Mouse (Mus musculus): Measurements from ENCODE around the gene Rpp38. TPM values are rescaled to one million over a fixed set of nuclear protein-coding genes. Genes with fewer than 3 reads are reported as not detected.

Rpp38 gene
- polyA plus RNA-seq (2015; fragmentation: Nextera tagmentation; extraction: Ambion mirVana), result 7.3 and 7.4 TPM in 2 replicates

- Histone ChIP-seq H3K4me2 (ENCODE audit: low read depth, low read length) (peak within 1 kb of the TSS; percentile 89), H3K9ac (ENCODE audit: low read depth, low read length) (peak within 1 kb of the TSS; percentile 67), H3K27ac (ENCODE audit: low read length) (peak within 1 kb of the TSS; percentile 79), H3K4me1 (ENCODE audit: control insufficient read depth, low read depth, low read length) (peaks cover 19% of the 10 kb centered on the region), H3K9me3 (replicated peaks; ENCODE audit: control insufficient read depth, low read length) (no peaks in the 10 kb centered on the region), H3K27me3 (ENCODE audit: control insufficient read depth, insufficient read depth, low read depth, low read length) (no peaks in the 10 kb centered on the region), H3K36me3 (ENCODE audit: control insufficient read depth, insufficient read depth) (peaks cover 13% of the 10 kb centered on the region), H3K4me3 (ENCODE audit: low read depth, low read length) (peak within 1 kb of the TSS; percentile 70)
- peak; percentile 94 for ATAC-seq (ENCODE audit: low read depth)
- WGBS (ENCODE audit: insufficient replicate concordance), result 0% methylated on average over 45 of the region's 45 CpGs
These were observed at the start of gene Rpp38 for GRCm38 (mm10) chr2:3332484-3333242. Gene Rpp38, minus strand, starts transcription at chr2:3332643.

GRCm38 (mm10) chr2:3365127-3365526 lies 32.7 kb upstream of the Rpp38 start:
- 54% methylated on average over 4 of the region's 4 CpGs for WGBS (ENCODE audit: insufficient replicate concordance)
- Histone ChIP-seq H3K4me2 (ENCODE audit: low read depth, low read length) (no peak overlapping the region), H3K4me3 (ENCODE audit: low read depth, low read length) (no peak overlapping the region), H3K27ac (ENCODE audit: low read length) (no peak overlapping the region), H3K4me1 (ENCODE audit: control insufficient read depth, low read depth, low read length) (no peaks in the 10 kb centered on the region), H3K9me3 (replicated peaks; ENCODE audit: control insufficient read depth, low read length) (no peaks in the 10 kb centered on the region), H3K36me3 (ENCODE audit: control insufficient read depth, insufficient read depth) (no peaks in the 10 kb centered on the region), H3K27me3 (ENCODE audit: control insufficient read depth, insufficient read depth, low read depth, low read length) (no peaks in the 10 kb centered on the region), H3K9ac (ENCODE audit: low read depth, low read length) (no peak overlapping the region)
- ATAC-seq (ENCODE audit: low read depth), result no peak

DNA sequence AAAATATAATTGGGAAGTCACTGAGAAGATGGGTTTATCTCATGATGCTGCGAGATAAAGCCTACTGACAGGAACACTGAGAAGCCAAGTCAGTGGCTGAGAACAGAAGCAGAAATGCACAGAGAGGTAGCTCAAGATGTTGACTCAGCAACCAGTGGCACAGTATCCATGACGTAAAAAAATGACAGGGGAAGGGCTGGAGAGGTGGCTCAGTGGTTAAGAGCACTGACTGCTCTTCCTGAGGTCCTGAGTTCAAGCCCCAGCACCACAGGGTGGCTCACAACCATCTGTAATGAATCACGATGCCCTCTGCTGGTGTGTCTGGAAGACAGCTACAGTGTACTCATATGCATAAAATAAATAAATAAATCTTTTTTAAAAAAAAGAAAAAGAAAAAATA lies 28.6 kb upstream of the Rpp38 start:
- 52% methylated on average over 3 of the region's 3 CpGs for WGBS (ENCODE audit: insufficient replicate concordance)
- H3K9ac ChIP-seq (ENCODE audit: low read depth, low read length), result no peak overlapping the region
- H3K27me3 ChIP-seq (ENCODE audit: control insufficient read depth, insufficient read depth, low read depth, low read length), result no peaks in the 10 kb centered on the region
- no peak overlapping the region for H3K27ac ChIP-seq (ENCODE audit: low read length)
- no peaks in the 10 kb centered on the region for H3K9me3 ChIP-seq (replicated peaks; ENCODE audit: control insufficient read depth, low read length)
- H3K36me3 ChIP-seq (ENCODE audit: control insufficient read depth, insufficient read depth), result no peaks in the 10 kb centered on the region
- no peak overlapping the region for H3K4me2 ChIP-seq (ENCODE audit: low read depth, low read length)
- no peaks in the 10 kb centered on the region for H3K4me1 ChIP-seq (ENCODE audit: control insufficient read depth, low read depth, low read length)
- H3K4me3 ChIP-seq (ENCODE audit: low read depth, low read length), result no peak overlapping the region
- no peak for ATAC-seq (ENCODE audit: low read depth)

DNA sequence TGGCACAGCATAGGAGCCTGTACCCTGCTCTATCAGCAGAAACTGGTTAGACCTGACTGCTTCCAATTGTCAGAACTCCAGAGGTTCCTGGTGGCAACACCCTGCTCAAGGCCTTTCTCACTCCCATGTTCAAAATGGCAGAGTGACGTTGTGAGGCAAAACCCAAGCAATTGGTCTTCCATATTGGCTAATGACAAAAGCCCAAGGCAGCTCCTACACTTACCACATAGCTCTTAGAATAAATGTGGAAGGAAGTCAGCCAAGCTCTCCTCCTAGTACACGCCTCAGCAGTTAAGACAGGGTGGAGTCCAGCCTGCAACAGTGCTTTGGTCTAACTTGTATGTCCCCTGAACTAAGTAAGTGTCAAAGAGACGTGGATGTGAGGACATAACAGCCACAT lies 25.4 kb upstream of the Rpp38 start:
- H3K4me1 ChIP-seq (ENCODE audit: control insufficient read depth, low read depth, low read length), result no peaks in the 10 kb centered on the region

DNA sequence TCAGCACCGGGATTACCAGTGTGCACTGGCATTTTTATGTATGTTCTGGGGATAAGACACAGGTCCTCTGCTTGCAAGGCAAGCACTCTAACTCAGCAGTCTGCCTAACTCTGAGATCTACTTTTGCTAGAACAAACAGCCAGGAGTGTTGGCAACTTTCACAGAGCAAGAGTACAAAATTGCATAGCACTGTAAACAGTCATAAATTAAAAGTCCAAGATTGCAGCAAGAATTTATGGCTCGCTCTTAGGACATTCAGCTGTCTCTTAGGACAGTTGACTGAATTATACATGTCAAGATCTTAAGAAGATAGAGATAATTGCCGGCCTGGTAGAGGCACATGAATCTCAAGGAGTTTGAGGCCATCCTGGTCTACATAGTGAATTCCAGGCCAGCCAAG lies 23.9 kb upstream of the Rpp38 start:
- no peak overlapping the region for H3K9ac ChIP-seq (ENCODE audit: low read depth, low read length)
- WGBS (ENCODE audit: insufficient replicate concordance), result 54% methylated on average over 3 of the region's 3 CpGs
- no peaks in the 10 kb centered on the region for H3K36me3 ChIP-seq (ENCODE audit: control insufficient read depth, insufficient read depth)

More for the DNA sequence above, 25.4 kb upstream of the Rpp38 start:
- Histone ChIP-seq H3K27ac (ENCODE audit: low read length) (no peak overlapping the region), H3K9me3 (replicated peaks; ENCODE audit: control insufficient read depth, low read length) (no peaks in the 10 kb centered on the region), H3K4me2 (ENCODE audit: low read depth, low read length) (no peak overlapping the region), H3K9ac (ENCODE audit: low read depth, low read length) (no peak overlapping the region), H3K4me3 (ENCODE audit: low read depth, low read length) (no peak overlapping the region), H3K36me3 (ENCODE audit: control insufficient read depth, insufficient read depth) (no peaks in the 10 kb centered on the region), H3K27me3 (ENCODE audit: control insufficient read depth, insufficient read depth, low read depth, low read length) (no peaks in the 10 kb centered on the region)
- WGBS (ENCODE audit: insufficient replicate concordance), result 39% methylated on average over 3 of the region's 3 CpGs
- ATAC-seq (ENCODE audit: low read depth), result no peak

GRCm38 (mm10) chr2:3355793-3356192 lies 23.4 kb upstream of the Rpp38 start:
- ATAC-seq (ENCODE audit: low read depth), result no peak

More for the DNA sequence above, 23.9 kb upstream of the Rpp38 start:
- H3K9me3 ChIP-seq (replicated peaks; ENCODE audit: control insufficient read depth, low read length), result no peaks in the 10 kb centered on the region
- no peak overlapping the region for H3K4me3 ChIP-seq (ENCODE audit: low read depth, low read length)
- no peak overlapping the region for H3K4me2 ChIP-seq (ENCODE audit: low read depth, low read length)
- no peaks in the 10 kb centered on the region for H3K27me3 ChIP-seq (ENCODE audit: control insufficient read depth, insufficient read depth, low read depth, low read length)
- no peaks in the 10 kb centered on the region for H3K4me1 ChIP-seq (ENCODE audit: control insufficient read depth, low read depth, low read length)
- no peak overlapping the region for H3K27ac ChIP-seq (ENCODE audit: low read length)
- ATAC-seq (ENCODE audit: low read depth), result no peak

DNA sequence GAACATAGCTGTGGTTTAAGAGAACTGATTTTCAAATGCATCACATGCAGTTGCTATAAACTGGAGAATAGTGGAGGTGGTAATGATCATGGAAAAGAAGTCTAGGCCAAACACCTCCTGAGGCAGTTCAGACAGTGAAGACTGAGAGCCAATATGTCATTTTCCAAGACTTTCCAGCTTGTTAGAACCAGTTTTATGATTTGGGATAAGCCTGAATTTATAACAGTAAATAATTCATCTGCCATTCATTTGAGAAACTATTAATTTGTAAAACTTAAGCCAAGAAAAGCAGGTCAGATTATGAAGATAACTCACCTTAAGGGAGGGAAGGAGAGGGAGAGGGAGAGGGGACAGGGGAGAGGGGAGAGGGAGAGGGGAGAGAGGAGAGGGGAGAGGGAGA lies 20.7 kb upstream of the Rpp38 start:
- H3K27me3 ChIP-seq (ENCODE audit: control insufficient read depth, insufficient read depth, low read depth, low read length), result no peaks in the 10 kb centered on the region
- ATAC-seq (ENCODE audit: low read depth), result no peak

More at GRCm38 (mm10) chr2:3355793-3356192, 23.4 kb upstream of the Rpp38 start:
- no peak overlapping the region for H3K27ac ChIP-seq (ENCODE audit: low read length)
- no peak overlapping the region for H3K4me3 ChIP-seq (ENCODE audit: low read depth, low read length)
- H3K9me3 ChIP-seq (replicated peaks; ENCODE audit: control insufficient read depth, low read length), result no peaks in the 10 kb centered on the region
- 83% methylated on average over 8 of the region's 8 CpGs for WGBS (ENCODE audit: insufficient replicate concordance)
- H3K36me3 ChIP-seq (ENCODE audit: control insufficient read depth, insufficient read depth), result no peaks in the 10 kb centered on the region
- H3K9ac ChIP-seq (ENCODE audit: low read depth, low read length), result no peak overlapping the region
- H3K27me3 ChIP-seq (ENCODE audit: control insufficient read depth, insufficient read depth, low read depth, low read length), result no peaks in the 10 kb centered on the region
- no peak overlapping the region for H3K4me2 ChIP-seq (ENCODE audit: low read depth, low read length)
- H3K4me1 ChIP-seq (ENCODE audit: control insufficient read depth, low read depth, low read length), result no peaks in the 10 kb centered on the region

DNA sequence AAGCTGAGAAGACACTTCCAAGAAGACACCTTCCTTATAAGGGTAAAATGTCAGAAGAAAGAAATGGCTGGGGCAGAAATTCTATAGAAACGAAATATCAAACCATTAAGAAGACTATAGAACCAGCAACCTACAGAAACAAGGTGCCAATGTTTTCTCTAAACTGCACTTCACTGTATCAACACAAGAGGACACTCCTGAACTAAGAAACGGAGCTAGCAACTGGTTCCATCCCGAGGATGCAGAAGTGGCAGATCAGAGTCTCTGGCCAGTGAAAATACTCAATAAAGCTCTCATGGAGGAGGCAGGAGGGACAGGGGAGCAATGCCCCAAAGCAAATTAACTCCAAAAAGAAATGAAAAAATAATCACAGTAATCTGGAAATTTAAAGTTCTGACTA lies 16.5 kb upstream of the Rpp38 start:
- WGBS (ENCODE audit: insufficient replicate concordance), result 9% methylated on average over 3 of the region's 3 CpGs
- H3K27ac ChIP-seq (ENCODE audit: low read length), result no peak overlapping the region
- no peaks in the 10 kb centered on the region for H3K4me1 ChIP-seq (ENCODE audit: control insufficient read depth, low read depth, low read length)
- no peaks in the 10 kb centered on the region for H3K27me3 ChIP-seq (ENCODE audit: control insufficient read depth, insufficient read depth, low read depth, low read length)
- H3K36me3 ChIP-seq (ENCODE audit: control insufficient read depth, insufficient read depth), result no peaks in the 10 kb centered on the region
- no peak overlapping the region for H3K4me2 ChIP-seq (ENCODE audit: low read depth, low read length)
- ATAC-seq (ENCODE audit: low read depth), result no peak
- no peak overlapping the region for H3K9ac ChIP-seq (ENCODE audit: low read depth, low read length)
- no peaks in the 10 kb centered on the region for H3K9me3 ChIP-seq (replicated peaks; ENCODE audit: control insufficient read depth, low read length)
- H3K4me3 ChIP-seq (ENCODE audit: low read depth, low read length), result no peak overlapping the region

More for the DNA sequence above, 20.7 kb upstream of the Rpp38 start:
- no peak overlapping the region for H3K4me3 ChIP-seq (ENCODE audit: low read depth, low read length)
- no peak overlapping the region for H3K27ac ChIP-seq (ENCODE audit: low read length)
- no peaks in the 10 kb centered on the region for H3K36me3 ChIP-seq (ENCODE audit: control insufficient read depth, insufficient read depth)
- no peaks in the 10 kb centered on the region for H3K9me3 ChIP-seq (replicated peaks; ENCODE audit: control insufficient read depth, low read length)
- no peaks in the 10 kb centered on the region for H3K4me1 ChIP-seq (ENCODE audit: control insufficient read depth, low read depth, low read length)
- no peak overlapping the region for H3K4me2 ChIP-seq (ENCODE audit: low read depth, low read length)
- H3K9ac ChIP-seq (ENCODE audit: low read depth, low read length), result no peak overlapping the region

DNA sequence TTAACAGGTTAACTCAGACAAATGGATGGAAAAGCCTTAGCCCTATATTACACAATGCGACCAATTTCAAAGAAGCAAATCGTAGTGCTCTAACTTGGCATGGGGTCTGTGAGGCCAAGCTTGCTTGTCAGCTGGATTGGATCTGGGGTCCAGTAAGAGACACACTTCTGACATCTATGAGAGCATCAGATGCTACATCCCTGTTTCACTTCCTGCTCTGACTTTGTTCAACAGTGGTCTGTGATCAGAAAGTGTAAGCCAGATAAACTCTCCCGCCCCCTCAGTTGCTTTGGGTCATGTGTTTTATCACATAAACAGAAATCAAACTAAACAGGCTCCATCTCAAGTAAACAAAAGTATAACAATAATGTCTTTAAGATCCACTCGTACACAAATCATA lies 16.0 kb upstream of the Rpp38 start:
- H3K4me2 ChIP-seq (ENCODE audit: low read depth, low read length), result no peak overlapping the region
- ATAC-seq (ENCODE audit: low read depth), result no peak
- WGBS (ENCODE audit: insufficient replicate concordance), result 53% methylated on average over 4 of the region's 4 CpGs

More for the DNA sequence above, 16.0 kb upstream of the Rpp38 start:
- H3K9ac ChIP-seq (ENCODE audit: low read depth, low read length), result no peak overlapping the region
- no peak overlapping the region for H3K4me3 ChIP-seq (ENCODE audit: low read depth, low read length)
- H3K4me1 ChIP-seq (ENCODE audit: control insufficient read depth, low read depth, low read length), result no peaks in the 10 kb centered on the region
- no peak overlapping the region for H3K27ac ChIP-seq (ENCODE audit: low read length)
- H3K27me3 ChIP-seq (ENCODE audit: control insufficient read depth, insufficient read depth, low read depth, low read length), result no peaks in the 10 kb centered on the region
- H3K36me3 ChIP-seq (ENCODE audit: control insufficient read depth, insufficient read depth), result no peaks in the 10 kb centered on the region
- H3K9me3 ChIP-seq (replicated peaks; ENCODE audit: control insufficient read depth, low read length), result no peaks in the 10 kb centered on the region
